Mouse (Mus musculus): ENCODE measurements around the gene Snap29. TPM values are rescaled to one million over a fixed set of nuclear protein-coding genes. Genes with fewer than 3 reads are reported as not detected.

Snap29 gene
- total RNA-seq, 2 experiments from 2014 or later, result 16.7 to 17.3 TPM

DNA sequence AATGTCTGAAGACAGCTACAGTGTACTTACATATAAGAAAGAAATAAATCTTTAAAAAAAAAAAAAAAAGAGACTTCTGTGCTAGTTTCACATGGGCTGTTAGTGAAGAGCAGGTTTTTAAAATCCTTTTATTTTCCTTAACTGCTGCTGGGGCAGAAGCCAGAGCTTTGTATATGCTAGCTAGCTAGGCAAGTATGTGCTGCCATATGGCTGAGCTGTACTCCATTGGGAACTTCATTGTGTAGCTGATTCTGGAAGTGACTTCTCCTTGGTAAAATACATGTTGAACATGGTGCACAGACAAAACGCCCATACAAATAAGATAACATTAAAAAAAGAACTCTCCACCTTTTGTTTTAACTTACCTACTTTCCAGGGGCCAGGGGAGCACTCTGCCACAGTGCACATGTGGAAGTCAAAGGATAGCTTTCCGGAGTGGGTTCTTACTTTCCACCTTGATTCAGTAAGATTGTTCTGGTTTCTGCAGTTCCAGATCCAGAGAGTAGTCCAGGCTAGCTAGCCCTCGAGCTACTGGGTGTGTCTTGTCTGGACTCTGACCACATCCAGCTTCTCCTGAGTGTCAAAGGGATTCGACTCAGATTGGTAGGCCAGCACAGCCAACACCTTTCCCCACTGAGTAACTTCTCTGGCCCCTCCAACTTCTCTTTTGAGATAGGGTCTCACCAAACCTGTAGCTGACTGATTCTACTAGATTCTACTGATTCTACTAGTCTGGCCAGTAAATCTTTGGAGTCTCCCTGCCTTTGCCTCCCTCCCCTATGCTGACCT, 61.3 kb downstream of the Snap29 start:
- no peak for DNase-seq

DNA sequence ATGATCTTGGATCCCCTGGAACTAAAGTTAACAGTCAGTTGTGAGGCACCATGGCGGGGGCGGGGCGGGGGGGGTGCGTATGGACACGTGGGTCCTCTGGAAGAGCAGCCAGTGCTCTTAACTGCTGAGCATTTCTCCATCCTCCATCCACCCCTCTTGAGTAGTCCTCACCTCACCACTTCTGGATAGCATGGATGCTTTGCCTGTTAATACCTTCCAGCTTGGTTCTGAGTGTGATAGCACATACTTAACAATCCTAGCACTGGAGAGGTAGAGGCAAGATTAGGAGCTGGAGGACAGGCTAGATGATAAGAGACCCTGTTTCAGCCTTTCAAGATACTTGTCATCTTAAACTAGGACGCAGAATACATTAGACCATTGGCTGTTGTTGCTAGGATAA, 66.7 kb downstream of the Snap29 start:
- intact Hi-C loops (cut with DNase I), result no loop called here
- no peak for DNase-seq

More for the DNA sequence above, 61.3 kb downstream of the Snap29 start:
- intact Hi-C loops (cut with DNase I), result no loop called here

DNA sequence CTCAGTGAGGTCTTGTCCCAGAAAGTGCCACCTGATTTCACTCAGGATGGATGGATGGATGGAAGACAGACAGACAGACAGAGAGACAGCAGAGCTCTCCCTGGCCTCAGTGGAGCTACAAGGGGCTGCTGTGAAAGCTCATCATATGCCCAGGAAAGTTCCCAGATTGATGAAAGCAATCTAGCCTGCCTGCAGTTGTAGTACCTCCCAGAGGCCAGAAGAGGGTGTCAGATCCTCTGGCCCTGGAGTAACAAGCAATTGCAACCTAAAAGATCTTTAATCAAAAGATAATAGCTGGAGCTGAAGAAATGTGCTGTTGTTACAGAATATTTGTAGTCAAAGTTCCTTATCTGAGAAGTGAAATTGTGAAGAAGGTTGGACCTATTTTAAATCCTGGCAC, 68.3 kb downstream of the Snap29 start:
- peak in 1 of 2 experiments; percentile 22 for DNase-seq
- intact Hi-C loops (cut with DNase I), result no loop called here

DNA sequence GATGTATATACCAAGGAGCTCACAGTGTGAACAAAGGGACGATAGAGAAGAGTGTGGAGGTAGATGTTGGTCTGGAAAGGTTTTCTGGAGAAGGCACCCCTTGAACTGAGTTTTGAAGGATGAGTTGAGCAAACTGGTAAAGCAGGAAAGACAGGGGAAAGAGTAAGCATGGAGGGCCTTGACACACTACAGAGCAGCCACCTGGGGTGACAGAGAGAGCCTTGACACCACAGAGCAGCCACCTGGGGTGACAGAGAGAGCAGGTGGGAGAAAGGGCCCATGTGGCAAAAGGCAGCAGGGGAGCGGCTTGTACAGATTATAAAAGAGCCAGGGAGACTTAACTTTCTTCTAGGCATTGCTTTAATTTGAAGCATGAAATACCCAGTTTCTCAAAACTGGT, 69.0 kb downstream of the Snap29 start:
- intact Hi-C loops (cut with DNase I), result no loop called here
- no peak for DNase-seq

DNA sequence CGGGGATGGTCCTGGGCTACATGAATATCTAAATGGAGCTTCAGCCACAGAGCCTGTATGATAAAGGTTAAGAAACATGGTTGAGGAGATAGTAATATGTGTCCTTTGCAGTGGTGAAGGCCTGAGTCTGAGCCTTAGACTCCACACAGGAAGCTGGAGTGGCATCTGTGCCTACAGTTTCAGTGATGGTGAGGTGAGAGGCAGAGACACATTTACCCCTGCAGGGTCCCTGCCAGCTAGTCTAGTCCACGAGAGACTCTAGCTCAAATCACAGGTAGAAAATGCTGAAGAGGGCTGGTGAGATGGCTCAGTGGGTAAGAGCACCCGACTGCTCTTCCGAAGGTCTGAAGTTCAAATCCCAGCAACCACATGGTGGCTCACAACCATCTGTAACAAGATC, 69.5 kb downstream of the Snap29 start:
- no peak for DNase-seq
- intact Hi-C loops (cut with DNase I), result no loop called here

DNA sequence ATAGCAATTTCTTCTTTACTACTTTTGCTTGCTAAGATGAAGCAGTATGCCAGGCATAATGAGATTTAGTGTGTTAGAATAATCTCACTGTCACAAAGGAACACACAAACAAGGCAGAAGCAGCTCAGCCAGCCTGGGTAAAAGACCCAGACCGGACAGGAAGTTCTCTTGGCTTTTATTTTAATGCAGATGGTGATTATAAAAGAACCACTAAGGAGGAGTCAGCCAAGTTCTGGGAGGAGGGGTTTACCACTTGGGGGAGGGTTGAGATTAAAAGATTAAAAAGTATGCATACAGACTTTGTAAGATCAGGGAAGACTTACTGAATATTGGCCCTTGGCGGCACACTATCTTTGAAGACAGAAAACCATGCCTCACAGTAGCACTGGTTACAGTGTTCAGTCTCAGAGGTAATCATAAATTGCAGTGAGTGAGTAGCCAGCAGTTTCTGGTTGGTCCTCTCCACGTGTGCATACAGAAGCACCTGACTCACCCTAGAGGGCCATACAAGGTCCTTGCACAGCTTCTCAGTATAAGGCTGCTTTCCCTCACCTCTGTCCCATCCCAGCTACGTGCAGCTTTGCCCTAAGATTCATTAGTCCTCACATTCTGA, 72.7 kb downstream of the Snap29 start:
- intact Hi-C loops (cut with DNase I), result no loop called here
- DNase-seq, result no peak

Other genes starting within 250 kb of the Snap29 start
- gene Ube2l3, start 203.3 kb upstream of the Snap29 start, total RNA-seq (2021), result 100 to 1,000 TPM; 110 to 125 TPM
- gene Rimbp3, start 197.4 kb upstream of the Snap29 start, total RNA-seq (2021), result under 1 TPM; 0.08 to 0.25 TPM
- gene Hic2, start 172.4 kb upstream of the Snap29 start, total RNA-seq (2021), result 1 to 10 TPM; 2.2 to 2.3 TPM
- 1 to 10 TPM; 2.1 to 2.4 TPM for gene Tmem191c, start 129.9 kb upstream of the Snap29 start, total RNA-seq (2021)
- gene Serpind1, start 74.6 kb upstream of the Snap29 start, total RNA-seq (2021), result 1 to 10 TPM; 2.6 to 2.7 TPM
- gene Pi4ka, start 328 bp downstream of the Snap29 start, total RNA-seq (2021), result 10 to 100 TPM; 57.2 to 58.4 TPM
- 10 to 100 TPM; 23.4 to 27.4 TPM for gene Crkl, start 46.0 kb downstream of the Snap29 start, total RNA-seq (2021)
- under 1 TPM in 1 of 2 experiments, not detected in 1; 0.11 TPM for gene Aifm3, start 83.6 kb downstream of the Snap29 start, total RNA-seq (2021)
- gene Lztr1, start 102.7 kb downstream of the Snap29 start, total RNA-seq (2021), result 10 to 100 TPM; 35.4 to 38.3 TPM
- 10 to 100 TPM; 14.7 to 14.8 TPM for gene Thap7, start 125.2 kb downstream of the Snap29 start, total RNA-seq (2021)
- gene Lrrc74b, start 155.3 kb downstream of the Snap29 start, total RNA-seq (2021), result under 1 TPM in 1 of 2 experiments, not detected in 1; 0.19 TPM
- 1 to 10 TPM in 1 of 2 experiments, under 1 TPM in 1; 0.73 to 1.4 TPM for gene P2rx6, start 155.9 kb downstream of the Snap29 start, total RNA-seq (2021)
- 1 to 10 TPM; 1.6 to 1.7 TPM for gene Slc7a4, start 177.2 kb downstream of the Snap29 start, total RNA-seq (2021)
- gene Smpd4, start 213.4 kb downstream of the Snap29 start, total RNA-seq (2021), result 10 to 100 TPM; 19.4 to 23.2 TPM
- under 1 TPM in 1 of 2 experiments, not detected in 1; 0.60 TPM for gene Ccdc74a, start 240.5 kb downstream of the Snap29 start, total RNA-seq (2021)

All from heart, postnatal 36 days (tissue).